Mouse (Mus musculus): ENCODE data around the gene Arfrp1. TPM values are rescaled to one million over a fixed set of nuclear protein-coding genes. Genes with fewer than 3 reads are reported as not detected.

The Arfrp1 gene
- polyA plus RNA-seq, 1 experiment from 2014 or later = 75.4 TPM

DNA sequence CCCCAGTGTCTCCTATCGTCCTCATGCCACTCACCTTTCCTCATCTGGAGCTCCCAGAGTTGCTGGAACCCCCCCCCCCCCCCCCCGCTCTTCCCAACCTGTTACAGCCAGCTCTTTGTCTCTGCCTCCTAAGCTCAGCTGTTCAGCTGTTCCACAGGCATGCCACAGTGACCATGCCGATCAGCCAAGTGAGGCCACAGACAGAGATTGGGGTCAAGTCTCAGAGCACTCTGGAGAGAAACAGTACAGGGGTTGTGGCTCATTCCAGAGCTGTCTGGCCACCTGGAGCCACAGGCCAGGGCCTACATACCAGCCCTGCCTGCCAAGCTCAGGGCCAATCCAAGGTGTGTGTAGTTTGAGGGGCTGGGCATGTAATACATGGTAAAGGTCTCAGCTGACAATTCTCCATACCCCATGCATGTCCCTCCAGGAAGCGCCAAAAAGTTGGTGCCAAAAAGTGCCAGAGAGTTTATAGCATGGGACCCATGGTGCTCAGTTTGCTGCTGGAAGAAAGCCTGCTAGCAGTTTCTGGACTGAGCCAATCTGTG is 21.5 kb upstream of the Arfrp1 start:
- Histone ChIP-seq H3K9me3 (no peaks in the 10 kb centered on the region), H3K4me3 (no peak overlapping the region), H3K27ac (no peak overlapping the region), H3K27me3 (ENCODE audit: insufficient read depth, poor library complexity, severe bottlenecking) (no peaks in the 10 kb centered on the region), H3K36me3 (peaks cover 82% of the 10 kb centered on the region), H3K4me1 (replicated peaks) (0 out of 2 replicates have a peak, but pooled peaks cover 4% of the 10 kb centered on the region)
- no peak for DNase-seq (ENCODE audit: low spot score)
- WGBS = 63% methylated on average over 4 of the region's 4 CpGs

DNA sequence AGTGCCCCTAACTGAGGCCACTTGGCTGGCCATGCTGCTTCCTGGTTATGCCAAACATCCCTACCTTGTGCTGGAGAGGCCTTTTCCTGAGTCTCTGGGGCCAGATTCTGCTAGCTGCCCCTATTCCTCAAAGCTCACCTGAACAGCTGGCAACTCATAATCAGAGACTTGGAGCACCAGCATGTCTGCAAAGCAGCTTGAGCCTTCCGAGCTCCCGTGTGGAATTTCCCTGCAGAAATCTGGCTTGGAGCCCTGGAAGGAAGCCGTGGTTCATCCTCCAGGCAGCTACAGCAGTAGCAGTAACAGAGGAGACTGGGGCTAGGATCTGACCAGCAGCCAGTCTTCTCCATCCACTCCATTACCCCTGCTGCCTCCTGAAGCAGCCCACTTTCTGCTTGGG is 20.7 kb upstream of the Arfrp1 start:
- DNase-seq (ENCODE audit: low spot score) = no peak
- Histone ChIP-seq H3K27me3 (ENCODE audit: insufficient read depth, poor library complexity, severe bottlenecking) (no peaks in the 10 kb centered on the region), H3K9me3 (no peaks in the 10 kb centered on the region), H3K4me1 (replicated peaks) (0 out of 2 replicates have a peak, but pooled peaks cover 4% of the 10 kb centered on the region), H3K27ac (0 out of 2 replicates have a peak overlapping the region, but pooled peaks have one; percentile 9), H3K36me3 (peaks cover 82% of the 10 kb centered on the region), H3K4me3 (no peak overlapping the region)
- 89% methylated on average over 3 of the region's 3 CpGs for WGBS

DNA sequence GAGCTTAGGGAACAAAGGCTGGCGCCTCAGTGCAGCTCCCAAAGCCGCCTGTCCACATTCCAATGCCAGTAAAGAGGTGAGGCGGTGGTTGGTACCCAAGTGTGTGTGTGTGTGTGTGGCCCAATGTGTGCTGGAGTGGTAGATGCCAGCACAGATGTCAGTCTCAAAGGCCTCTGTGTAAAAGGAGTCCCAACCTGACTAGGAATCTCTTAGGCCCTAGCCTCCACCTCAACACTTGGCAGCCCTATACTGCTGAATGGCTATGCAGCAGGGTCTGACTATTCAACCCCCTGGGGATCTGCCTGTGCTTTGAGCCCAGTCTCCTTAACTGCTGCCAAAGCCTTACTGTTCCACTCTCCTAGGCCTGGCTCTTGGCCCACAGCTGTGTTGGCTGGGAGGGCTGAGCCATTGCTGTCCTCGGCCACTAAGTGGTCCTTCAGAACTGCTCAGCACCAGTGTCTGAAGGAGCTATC is 19.8 kb upstream of the Arfrp1 start:
- no peaks in the 10 kb centered on the region for H3K9me3 ChIP-seq
- DNase-seq (ENCODE audit: low spot score) = no peak
- H3K27ac ChIP-seq = no peak overlapping the region
- H3K36me3 ChIP-seq = peaks cover 82% of the 10 kb centered on the region
- no peak overlapping the region for H3K4me3 ChIP-seq
- H3K27me3 ChIP-seq (ENCODE audit: insufficient read depth, poor library complexity, severe bottlenecking) = no peaks in the 10 kb centered on the region
- 93% methylated on average over 4 of the region's 4 CpGs for WGBS
- H3K4me1 ChIP-seq (replicated peaks) = no peaks in the 10 kb centered on the region

GRCm38 (mm10) chr2:181384463-181384862 is 19.3 kb upstream of the Arfrp1 start:
- H3K9me3 ChIP-seq = no peaks in the 10 kb centered on the region
- no peak overlapping the region for H3K27ac ChIP-seq
- no peaks in the 10 kb centered on the region for H3K4me1 ChIP-seq (replicated peaks)
- DNase-seq (ENCODE audit: low spot score) = no peak
- no peaks in the 10 kb centered on the region for H3K27me3 ChIP-seq (ENCODE audit: insufficient read depth, poor library complexity, severe bottlenecking)
- 89% methylated on average over 7 of the region's 7 CpGs for WGBS
- peaks cover 82% of the 10 kb centered on the region for H3K36me3 ChIP-seq
- H3K4me3 ChIP-seq = no peak overlapping the region

DNA sequence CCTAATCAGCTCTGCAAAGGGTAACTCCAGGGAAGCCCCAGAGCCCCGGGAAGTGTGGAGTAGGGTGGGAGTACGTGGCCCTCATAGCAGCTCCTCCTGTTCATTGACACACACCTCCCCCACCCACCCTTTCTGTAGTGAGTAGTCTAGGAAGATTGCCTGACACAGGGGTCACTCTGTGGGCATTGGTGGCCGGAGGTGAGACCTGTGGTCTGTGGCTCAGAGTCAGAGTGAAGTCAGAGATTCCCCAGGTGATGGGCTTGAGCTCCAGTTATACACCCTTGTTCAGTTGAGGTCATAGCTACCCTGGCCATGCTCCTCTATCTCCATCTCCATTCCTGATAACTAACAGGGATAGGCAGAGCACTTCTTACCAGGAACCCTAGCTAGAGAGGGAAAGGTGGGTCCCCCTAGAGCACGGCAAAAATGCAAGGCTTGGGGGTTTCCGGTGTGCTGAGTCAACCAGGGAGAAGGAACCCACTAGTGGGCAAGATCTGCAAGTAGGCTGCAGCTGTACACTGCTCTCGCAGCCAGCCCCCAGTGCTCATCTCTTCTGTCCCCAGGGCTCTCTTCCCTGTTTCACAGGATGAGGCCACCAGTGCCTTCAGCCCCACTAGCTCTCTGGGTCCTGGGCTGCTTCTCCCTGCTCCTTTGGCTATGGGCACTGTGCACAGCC is 16.6 kb upstream of the Arfrp1 start:
- peaks cover 86% of the 10 kb centered on the region for H3K36me3 ChIP-seq
- DNase-seq (ENCODE audit: low spot score) = no peak
- no peaks in the 10 kb centered on the region for H3K27me3 ChIP-seq (ENCODE audit: insufficient read depth, poor library complexity, severe bottlenecking)

GRCm38 (mm10) chr2:181381107-181381506 is 15.9 kb upstream of the Arfrp1 start:
- 91% methylated on average over 5 of the region's 5 CpGs for WGBS
- Histone ChIP-seq H3K4me3 (no peak overlapping the region), H3K27ac (no peak overlapping the region), H3K27me3 (ENCODE audit: insufficient read depth, poor library complexity, severe bottlenecking) (no peaks in the 10 kb centered on the region), H3K36me3 (peaks cover 79% of the 10 kb centered on the region), H3K9me3 (no peaks in the 10 kb centered on the region), H3K4me1 (replicated peaks) (no peaks in the 10 kb centered on the region)
- DNase-seq (ENCODE audit: low spot score) = no peak

More for the DNA sequence above, 16.6 kb upstream of the Arfrp1 start:
- whole genome bisulfite sequencing = 90% methylated on average over 6 of the region's 6 CpGs
- no peak overlapping the region for H3K27ac ChIP-seq
- no peak overlapping the region for H3K4me3 ChIP-seq
- no peaks in the 10 kb centered on the region for H3K9me3 ChIP-seq
- no peaks in the 10 kb centered on the region for H3K4me1 ChIP-seq (replicated peaks)

GRCm38 (mm10) chr2:181380251-181380650 is 15.0 kb upstream of the Arfrp1 start:
- H3K36me3 ChIP-seq = peaks cover 72% of the 10 kb centered on the region
- H3K27me3 ChIP-seq (ENCODE audit: insufficient read depth, poor library complexity, severe bottlenecking) = no peaks in the 10 kb centered on the region
- 88% methylated on average over 5 of the region's 5 CpGs for WGBS
- H3K4me3 ChIP-seq = no peak overlapping the region
- H3K4me1 ChIP-seq (replicated peaks) = no peaks in the 10 kb centered on the region
- DNase-seq (ENCODE audit: low spot score) = no peak
- no peak overlapping the region for H3K27ac ChIP-seq
- H3K9me3 ChIP-seq = no peaks in the 10 kb centered on the region

DNA sequence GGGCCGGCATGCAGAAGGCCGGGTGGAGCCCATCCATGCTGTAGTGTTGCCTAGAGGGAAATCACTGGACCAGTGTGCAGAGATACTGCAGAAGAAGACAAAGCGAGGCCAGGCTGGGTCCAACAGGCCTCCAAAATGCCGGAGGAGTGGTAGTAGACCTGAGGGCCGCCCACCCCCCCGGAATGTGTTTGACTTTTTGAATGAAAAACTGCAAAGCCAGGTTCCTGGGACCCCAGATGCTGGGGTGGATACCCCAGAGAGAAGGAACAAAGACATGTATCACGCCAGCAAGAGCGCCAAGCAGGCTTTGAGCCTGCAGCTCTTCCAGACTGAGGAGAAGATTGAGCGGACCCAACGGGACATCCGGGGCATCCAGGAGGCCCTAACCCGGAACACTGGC is 14.6 kb upstream of the Arfrp1 start, which contains the start of gene Lime1:
Gene Lime1 (plus strand): TSS at position 301 of the 400 bp plus-strand sequence.
- no peak within 1 kb of the TSS for H3K4me3 ChIP-seq
- no peaks in the 10 kb centered on the region for H3K27me3 ChIP-seq (ENCODE audit: insufficient read depth, poor library complexity, severe bottlenecking)
- H3K36me3 ChIP-seq = peaks cover 67% of the 10 kb centered on the region
- H3K27ac ChIP-seq = no peak within 1 kb of the TSS
- H3K9me3 ChIP-seq = no peaks in the 10 kb centered on the region
- DNase-seq (ENCODE audit: low spot score) = no peak
- no peaks in the 10 kb centered on the region for H3K4me1 ChIP-seq (replicated peaks)
- WGBS = 93% methylated on average over 12 of the region's 12 CpGs

- DNase-seq (ENCODE audit: low spot score) = no peak
- Histone ChIP-seq H3K27ac (no peak overlapping the region), H3K9me3 (no peaks in the 10 kb centered on the region), H3K27me3 (ENCODE audit: insufficient read depth, poor library complexity, severe bottlenecking) (no peaks in the 10 kb centered on the region), H3K4me3 (no peak overlapping the region), H3K36me3 (peaks cover 56% of the 10 kb centered on the region), H3K4me1 (replicated peaks) (no peaks in the 10 kb centered on the region)
- WGBS = 92% methylated on average over 5 of the region's 5 CpGs
Measured at GRCm38 (mm10) chr2:181378701-181379100, 13.5 kb upstream of the Arfrp1 start.

DNA sequence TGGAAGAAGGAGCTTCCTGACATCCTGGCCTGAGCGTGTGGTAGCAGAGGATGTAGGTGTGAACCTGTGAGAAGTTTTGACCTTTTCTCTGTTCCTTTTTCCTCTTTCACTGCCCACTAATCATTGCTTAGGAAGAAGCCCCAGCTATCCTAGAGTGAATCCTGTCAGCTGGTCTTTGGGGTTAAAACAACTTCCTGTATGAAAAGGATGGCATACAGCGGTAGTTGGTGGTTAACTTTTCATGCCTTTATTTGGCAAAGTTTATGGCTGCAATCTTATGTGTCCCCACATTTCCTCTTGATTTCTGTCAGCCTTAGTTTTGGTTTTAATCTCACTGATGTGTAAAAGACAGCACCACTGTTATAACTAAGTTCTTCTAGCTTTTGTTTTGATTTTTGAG is 12.0 kb upstream of the Arfrp1 start:
- Histone ChIP-seq H3K9me3 (no peaks in the 10 kb centered on the region), H3K4me1 (replicated peaks) (no peaks in the 10 kb centered on the region), H3K27ac (no peak overlapping the region), H3K4me3 (no peak overlapping the region), H3K27me3 (ENCODE audit: insufficient read depth, poor library complexity, severe bottlenecking) (no peaks in the 10 kb centered on the region), H3K36me3 (peaks cover 42% of the 10 kb centered on the region)
- 89% methylated on average over 2 of the region's 2 CpGs for WGBS
- no peak for DNase-seq (ENCODE audit: low spot score)

DNA sequence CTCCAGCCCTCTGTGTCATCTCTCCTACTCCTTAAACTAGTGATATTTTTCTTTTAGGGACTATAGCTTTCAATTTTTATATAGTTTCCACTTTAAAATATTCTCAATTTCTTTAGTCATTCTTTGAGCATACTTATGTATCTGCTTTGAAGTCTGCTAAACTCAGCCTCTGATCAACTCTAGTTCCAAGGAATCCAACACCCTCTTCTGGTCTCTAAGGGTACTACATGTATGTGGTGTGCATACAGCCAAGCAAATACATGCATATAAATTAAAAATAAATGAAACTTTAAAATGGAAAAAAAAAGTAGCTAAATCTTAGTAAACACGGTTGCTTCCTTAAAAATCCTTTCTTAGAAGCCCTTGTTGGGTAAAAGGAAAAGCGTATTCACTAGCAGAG is 10.6 kb upstream of the Arfrp1 start:
- H3K4me3 ChIP-seq = no peak overlapping the region
- 88% methylated on average over 2 of the region's 2 CpGs for WGBS
- no peaks in the 10 kb centered on the region for H3K4me1 ChIP-seq (replicated peaks)
- no peaks in the 10 kb centered on the region for H3K27me3 ChIP-seq (ENCODE audit: insufficient read depth, poor library complexity, severe bottlenecking)
- H3K9me3 ChIP-seq = no peaks in the 10 kb centered on the region
- H3K36me3 ChIP-seq = peaks cover 40% of the 10 kb centered on the region
- DNase-seq (ENCODE audit: low spot score) = no peak
- no peak overlapping the region for H3K27ac ChIP-seq

DNA sequence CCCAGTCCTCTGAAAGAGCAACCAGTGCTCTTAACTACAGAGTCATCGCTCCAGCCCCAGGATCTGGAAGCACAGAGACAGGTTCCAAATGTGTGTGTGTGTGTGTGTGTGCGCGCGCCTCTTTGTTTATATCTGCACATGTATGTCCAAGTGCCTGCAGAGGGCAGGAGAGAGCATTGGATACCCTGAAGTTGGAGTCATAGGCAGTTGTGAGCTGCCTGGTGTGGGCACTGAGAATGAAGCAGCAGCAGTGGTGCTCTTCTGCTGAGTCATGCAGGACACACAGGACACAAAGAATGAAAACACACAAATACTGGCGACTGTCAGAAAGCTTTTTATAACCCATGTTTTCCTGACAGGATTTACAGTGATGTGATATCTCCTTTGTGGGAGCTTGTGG is 4.8 kb upstream of the Arfrp1 start:
- 97% methylated on average over 5 of the region's 5 CpGs for WGBS

DNA sequence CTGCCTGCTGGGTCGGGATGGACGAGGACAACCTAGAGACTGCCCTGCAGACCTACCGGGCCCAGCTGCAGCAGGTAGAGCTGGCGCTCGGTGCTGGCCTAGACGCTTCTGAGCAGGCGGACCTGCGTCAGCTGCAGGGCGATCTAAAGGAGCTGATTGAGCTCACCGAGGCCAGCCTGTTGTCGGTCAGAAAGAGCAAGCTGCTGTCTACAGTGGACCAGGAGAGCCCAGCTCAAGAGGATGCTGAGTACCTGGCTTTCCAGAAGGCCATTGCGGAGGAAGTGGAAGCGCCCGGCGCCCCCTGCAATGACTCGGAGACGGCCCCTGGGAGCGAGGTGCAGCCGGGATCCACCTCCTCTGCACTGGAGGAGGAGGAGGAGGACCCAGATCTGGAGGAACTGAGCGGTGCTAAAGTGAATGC is 461 bp upstream of the Arfrp1 start:
- 0% methylated on average over 20 of the region's 20 CpGs for WGBS
- H3K27me3 ChIP-seq (ENCODE audit: insufficient read depth, poor library complexity, severe bottlenecking) = no peaks in the 10 kb centered on the region
- peaks cover 62% of the 10 kb centered on the region for H3K36me3 ChIP-seq
- peak overlapping the region; percentile 95 for H3K27ac ChIP-seq
- H3K9me3 ChIP-seq = peaks cover 5% of the 10 kb centered on the region
- H3K4me1 ChIP-seq (replicated peaks) = peaks cover 41% of the 10 kb centered on the region
- no peak for DNase-seq (ENCODE audit: low spot score)
- H3K4me3 ChIP-seq = peak overlapping the region; percentile 90

More for the DNA sequence above, 4.8 kb upstream of the Arfrp1 start:
- Histone ChIP-seq H3K9me3 (peaks cover 5% of the 10 kb centered on the region), H3K36me3 (peaks cover 45% of the 10 kb centered on the region), H3K27ac (no peak overlapping the region), H3K27me3 (ENCODE audit: insufficient read depth, poor library complexity, severe bottlenecking) (no peaks in the 10 kb centered on the region), H3K4me3 (no peak overlapping the region), H3K4me1 (replicated peaks) (peaks cover 32% of the 10 kb centered on the region)
- DNase-seq (ENCODE audit: low spot score) = no peak
